Mouse (Mus musculus) kidney, postnatal 0 days (tissue): ENCODE results near the gene Kcnip3. TPM values are rescaled to one million over a fixed set of nuclear protein-coding genes. Genes with fewer than 3 reads are reported as not detected.
A peak's percentile ranks its signal among the peaks of the same experiment; 100 is the strongest.

Source experiments
- ATAC-seq: fragments of 200-750 bp; cut with Nextera tagmentation; replicated peaks from 2 replicates; pipeline ENCODE4 v1.8.0; 2017; ENCODE audit warnings: low read depth, moderate number of reproducible peaks, moderate TSS enrichment, moderate library complexity; ENCODE audit not compliant: low FRiP score
- DNase-seq: peaks from one replicate; pipeline ENCODE4 v3.0.0-alpha.2; 2016; ENCODE audit warnings: low spot score
- H3K27ac ChIP-seq: fragments of 300-500 bp; sonication (generic); 2 replicates; pipeline ENCODE4 v1.5.1; 2014; ENCODE audit warnings: mild to moderate bottlenecking
- H3K27me3 ChIP-seq: fragments of 300-500 bp; sonication (generic); 2 replicates; pipeline ENCODE4 v1.6.1; 2014; ENCODE audit warnings: low read length, mixed read lengths; ENCODE audit not compliant: insufficient read depth
- H3K36me3 ChIP-seq: fragments of 300-500 bp; sonication (generic); 2 replicates; pipeline ENCODE4 v1.6.1; 2014; ENCODE audit warnings: low read length, mixed read lengths; ENCODE audit not compliant: insufficient read depth
- H3K4me1 ChIP-seq: fragments of 300-500 bp; sonication (generic); replicated peaks from 2 replicates; pipeline ENCODE4 v1.6.1; 2014; ENCODE audit warnings: antibody characterized with exemption, low read length, mixed read lengths; ENCODE audit not compliant: insufficient read depth
- H3K4me2 ChIP-seq: fragments of 300-500 bp; sonication (generic); 2 replicates; pipeline ENCODE4 v1.6.1; 2014; ENCODE audit warnings: mild to moderate bottlenecking, low read length, moderate library complexity, mixed read lengths
- H3K4me3 ChIP-seq: fragments of 300-500 bp; sonication (generic); replicated peaks from 2 replicates; pipeline ENCODE4 v1.5.1; 2014; ENCODE audit warnings: low read depth, low read length
- H3K9ac ChIP-seq: fragments of 300-500 bp; sonication (generic); 2 replicates; pipeline ENCODE4 v1.6.1; 2014; ENCODE audit warnings: low read depth, low read length
- H3K9me3 ChIP-seq: fragments of 300-500 bp; sonication (generic); replicated peaks from 2 replicates; pipeline ENCODE4 v1.6.1; 2016; ENCODE audit warnings: low read length, inconsistent platforms, mixed read lengths
- CTCF ChIP-seq: IDR thresholded peaks from 2 replicates; pipeline ENCODE4 v1.5.1; 2016; ENCODE audit warnings: antibody characterized with exemption, low read depth, mild to moderate bottlenecking, moderate library complexity
- WGBS: fragments of 180-500 bp; shearing (Covaris S2); extraction: QIAGEN DNeasy Blood & Tissue Kit; methylation state at CpG from one replicate; pipeline ENCODE4 v1.1.7; 2014; 5-methylcytosine and 5-hydroxymethylcytosine counted together
- polyA plus RNA-seq: library from polyadenylated mRNA; unstranded; fragments of >200 nt; fragmentation: Nextera tagmentation; extraction: Ambion mirVana; gene quantifications from 2 replicates; pipeline ENCODE4 v1.2.1, GENCODE M21; 2015

Kcnip3 gene
- polyA plus RNA-seq, 1 experiment from 2014 or later = 2.5 TPM

DNA sequence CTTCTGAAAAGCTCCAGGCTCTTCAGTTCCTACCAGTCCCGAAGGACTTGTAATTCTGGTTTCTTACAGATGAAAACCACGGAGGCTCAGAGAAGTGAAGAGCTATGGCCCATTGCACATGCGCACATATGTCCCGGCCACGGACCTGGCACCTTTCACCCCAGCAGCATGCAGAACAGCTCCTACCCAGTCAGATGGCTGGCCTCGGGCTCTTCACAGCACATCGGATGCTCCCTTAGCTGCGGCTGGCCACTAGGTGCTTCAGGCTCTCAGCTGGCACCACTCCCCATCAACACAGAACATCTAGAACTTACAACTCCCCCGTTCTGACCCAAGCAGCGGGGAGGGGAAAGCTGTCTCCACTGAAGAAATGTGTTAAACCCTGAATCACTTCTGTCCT, 42.1 kb downstream of the Kcnip3 start:
- no peaks in the 10 kb centered on the region for H3K36me3 ChIP-seq
- peaks cover 38% of the 10 kb centered on the region for H3K27me3 ChIP-seq
- ATAC-seq (no peak), DNase-seq (no peak)
- H3K27ac ChIP-seq = no peak overlapping the region
- no peak overlapping the region for H3K9ac ChIP-seq
- no peak for TF ChIP-seq CTCF
- H3K4me1 ChIP-seq = peaks cover 17% of the 10 kb centered on the region; the same call in 1 of the 2 replicates
- no peaks in the 10 kb centered on the region for H3K9me3 ChIP-seq
- no peak overlapping the region for H3K4me2 ChIP-seq
- no peak overlapping the region for H3K4me3 ChIP-seq
- WGBS = 55% methylated on average over 10 of the region's 10 CpGs

DNA sequence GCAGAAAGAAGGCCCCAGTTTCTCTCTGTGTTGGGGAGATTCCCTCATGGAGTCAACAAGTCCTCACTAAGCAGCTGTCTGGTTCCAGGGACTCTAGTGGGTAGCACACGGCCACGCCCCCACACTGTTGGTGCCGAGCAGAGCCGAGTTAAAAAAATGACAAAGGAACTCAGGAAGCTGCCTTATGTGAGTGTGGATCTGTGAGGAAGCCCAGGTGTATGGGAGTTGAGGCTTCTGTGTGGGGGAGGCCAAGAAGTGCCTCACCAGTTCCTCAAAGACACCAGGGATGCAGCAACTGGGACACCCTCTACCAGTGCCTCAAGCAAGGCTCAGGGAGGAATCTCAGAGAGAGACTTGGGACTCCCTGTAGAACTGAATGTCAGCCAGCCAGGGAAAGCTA, 42.7 kb downstream of the Kcnip3 start:
- H3K4me1 ChIP-seq = peaks cover 11% of the 10 kb centered on the region; the same call in 1 of the 2 replicates
- ATAC-seq (no peak), DNase-seq (no peak)
- H3K9me3 ChIP-seq = no peaks in the 10 kb centered on the region
- WGBS = 58% methylated on average over 4 of the region's 4 CpGs
- TF ChIP-seq CTCF = no peak
- no peak overlapping the region for H3K9ac ChIP-seq
- no peaks in the 10 kb centered on the region for H3K36me3 ChIP-seq
- H3K4me2 ChIP-seq = no peak overlapping the region
- H3K27me3 ChIP-seq = peaks cover 37% of the 10 kb centered on the region
- no peak overlapping the region for H3K27ac ChIP-seq
- H3K4me3 ChIP-seq = no peak overlapping the region

- no peak overlapping the region for H3K27ac ChIP-seq
- 67% methylated on average over 3 of the region's 3 CpGs for WGBS
- ATAC-seq = no peak
Measured at GRCm38 (mm10) chr2:127472279-127472678, 49.6 kb downstream of the Kcnip3 start.

DNA sequence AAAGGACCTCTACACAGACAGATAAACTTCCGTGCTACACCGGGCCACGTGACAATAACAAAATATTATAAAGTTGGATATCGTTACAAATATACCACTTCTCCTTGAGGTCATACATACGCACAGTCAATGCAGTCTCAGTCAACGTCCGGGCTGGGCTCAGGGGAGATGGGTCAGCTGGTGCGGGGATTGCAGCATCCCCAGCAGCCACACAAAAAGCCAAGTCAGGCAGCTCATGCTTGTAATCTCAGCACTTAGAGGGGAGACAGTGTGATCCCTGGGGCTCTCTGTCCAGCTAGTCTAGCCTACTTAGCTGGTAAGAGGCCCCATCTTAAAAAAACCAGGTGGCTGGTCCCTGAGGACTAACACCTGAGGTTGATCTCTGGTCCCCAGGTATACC, 50.6 kb downstream of the Kcnip3 start:
- no peaks in the 10 kb centered on the region for H3K27me3 ChIP-seq
- no peak overlapping the region for H3K4me2 ChIP-seq
- no peak overlapping the region for H3K9ac ChIP-seq
- no peak for TF ChIP-seq CTCF
- no peaks in the 10 kb centered on the region for H3K4me1 ChIP-seq
- no peaks in the 10 kb centered on the region for H3K9me3 ChIP-seq
- H3K36me3 ChIP-seq = no peaks in the 10 kb centered on the region
- ATAC-seq = no peak
- H3K27ac ChIP-seq = no peak overlapping the region
- WGBS = 91% methylated on average over 8 of the region's 8 CpGs
- no peak for DNase-seq
- no peak overlapping the region for H3K4me3 ChIP-seq

More at GRCm38 (mm10) chr2:127472279-127472678, 49.6 kb downstream of the Kcnip3 start:
- Histone ChIP-seq H3K4me2 (no peak overlapping the region), H3K9me3 (no peaks in the 10 kb centered on the region), H3K27me3 (no peaks in the 10 kb centered on the region), H3K9ac (no peak overlapping the region), H3K4me1 (no peaks in the 10 kb centered on the region), H3K36me3 (no peaks in the 10 kb centered on the region), H3K4me3 (no peak overlapping the region)
- no peak for TF ChIP-seq CTCF
- no peak for DNase-seq

DNA sequence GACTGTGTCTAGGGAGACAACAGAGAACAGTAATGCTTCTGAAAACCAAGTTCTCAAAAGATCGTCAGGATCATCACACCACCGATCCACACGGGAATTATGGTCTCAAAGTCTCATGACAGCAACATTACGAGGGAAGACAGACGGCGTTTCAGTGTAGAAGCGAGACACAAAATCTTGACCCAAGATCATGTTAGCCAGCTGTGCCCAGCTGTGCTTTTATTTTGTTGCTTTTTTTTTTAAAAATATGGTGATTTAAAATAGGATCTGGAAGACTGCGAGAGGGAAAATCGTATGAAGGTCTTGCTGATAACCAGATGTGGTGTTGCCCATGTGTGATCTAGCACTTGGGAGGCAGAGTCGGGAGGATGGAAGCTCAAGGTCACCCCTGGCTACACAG, 51.2 kb downstream of the Kcnip3 start:
- H3K4me1 ChIP-seq = no peaks in the 10 kb centered on the region
- ATAC-seq (no peak), DNase-seq (no peak)
- H3K9me3 ChIP-seq = no peaks in the 10 kb centered on the region
- no peak overlapping the region for H3K4me3 ChIP-seq
- no peak overlapping the region for H3K27ac ChIP-seq
- no peaks in the 10 kb centered on the region for H3K27me3 ChIP-seq
- 74% methylated on average over 10 of the region's 10 CpGs for WGBS
- H3K36me3 ChIP-seq = no peaks in the 10 kb centered on the region
- H3K9ac ChIP-seq = no peak overlapping the region
- H3K4me2 ChIP-seq = no peak overlapping the region
- TF ChIP-seq CTCF = no peak

DNA sequence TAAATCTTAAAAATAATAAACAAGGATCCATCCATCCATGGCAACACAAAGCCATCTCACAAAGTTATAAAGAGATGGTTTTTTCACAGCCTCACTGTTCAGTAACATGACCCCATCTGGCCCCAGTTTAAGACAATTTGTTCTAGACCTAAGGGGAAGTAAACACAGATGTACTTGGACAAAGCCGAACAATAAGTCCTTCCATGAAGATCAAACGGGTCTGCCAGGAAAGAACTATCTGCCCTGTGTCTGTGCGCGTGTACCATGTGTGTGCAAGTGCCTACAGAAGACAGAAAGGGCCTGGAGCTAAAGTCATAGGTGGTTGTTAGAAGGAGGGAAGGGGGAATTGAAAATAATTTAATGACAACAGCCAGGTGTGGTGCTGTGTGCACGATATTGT, 51.7 kb downstream of the Kcnip3 start:
- Histone ChIP-seq H3K9me3 (no peaks in the 10 kb centered on the region), H3K4me1 (no peaks in the 10 kb centered on the region), H3K4me2 (no peak overlapping the region), H3K27me3 (no peaks in the 10 kb centered on the region), H3K9ac (no peak overlapping the region), H3K4me3 (no peak overlapping the region), H3K27ac (no peak overlapping the region), H3K36me3 (no peaks in the 10 kb centered on the region)
- WGBS = 85% methylated on average over 5 of the region's 5 CpGs
- TF ChIP-seq CTCF = no peak
- DNase-seq (no peak), ATAC-seq (no peak)

DNA sequence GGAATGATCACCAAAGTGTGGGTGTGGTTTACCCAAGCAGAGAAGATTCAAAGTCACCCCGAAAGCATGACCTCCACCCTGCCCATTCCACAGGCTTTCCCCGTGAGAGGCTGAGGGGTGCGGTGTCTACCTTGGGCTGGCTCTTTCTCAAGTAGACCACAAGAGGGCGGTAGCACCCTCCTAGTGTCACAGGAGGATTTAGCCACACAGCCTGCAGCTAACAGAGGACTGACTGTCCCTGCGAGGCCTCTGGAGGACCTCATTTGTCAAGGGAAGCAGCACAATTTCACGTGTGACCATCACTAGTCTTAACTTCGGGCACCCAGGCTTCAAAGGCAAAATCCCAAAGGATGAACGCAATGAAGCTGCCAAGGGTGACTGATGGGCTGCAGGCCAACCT, 59.6 kb downstream of the Kcnip3 start:
- H3K9ac ChIP-seq = no peak overlapping the region
- no peaks in the 10 kb centered on the region for H3K4me1 ChIP-seq
- no peaks in the 10 kb centered on the region for H3K9me3 ChIP-seq
- peak; percentile 95 for TF ChIP-seq CTCF
- H3K27me3 ChIP-seq = no peaks in the 10 kb centered on the region
- no peak overlapping the region for H3K27ac ChIP-seq
- H3K4me3 ChIP-seq = no peak overlapping the region
- DNase-seq (peak; percentile 87), ATAC-seq (peak; percentile 69)
- H3K4me2 ChIP-seq = no peak overlapping the region
- no peaks in the 10 kb centered on the region for H3K36me3 ChIP-seq
- whole genome bisulfite sequencing = 8% methylated on average over 8 of the region's 8 CpGs
